Mouse (Mus musculus): ENCODE data around the gene Gm3164.
"Not testable (repeated sequence)": the region's sequence is repeated elsewhere in the genome, so short reads cannot be mapped to it uniquely, and the experiment has no call there.

The Gm3164 gene

DNA sequence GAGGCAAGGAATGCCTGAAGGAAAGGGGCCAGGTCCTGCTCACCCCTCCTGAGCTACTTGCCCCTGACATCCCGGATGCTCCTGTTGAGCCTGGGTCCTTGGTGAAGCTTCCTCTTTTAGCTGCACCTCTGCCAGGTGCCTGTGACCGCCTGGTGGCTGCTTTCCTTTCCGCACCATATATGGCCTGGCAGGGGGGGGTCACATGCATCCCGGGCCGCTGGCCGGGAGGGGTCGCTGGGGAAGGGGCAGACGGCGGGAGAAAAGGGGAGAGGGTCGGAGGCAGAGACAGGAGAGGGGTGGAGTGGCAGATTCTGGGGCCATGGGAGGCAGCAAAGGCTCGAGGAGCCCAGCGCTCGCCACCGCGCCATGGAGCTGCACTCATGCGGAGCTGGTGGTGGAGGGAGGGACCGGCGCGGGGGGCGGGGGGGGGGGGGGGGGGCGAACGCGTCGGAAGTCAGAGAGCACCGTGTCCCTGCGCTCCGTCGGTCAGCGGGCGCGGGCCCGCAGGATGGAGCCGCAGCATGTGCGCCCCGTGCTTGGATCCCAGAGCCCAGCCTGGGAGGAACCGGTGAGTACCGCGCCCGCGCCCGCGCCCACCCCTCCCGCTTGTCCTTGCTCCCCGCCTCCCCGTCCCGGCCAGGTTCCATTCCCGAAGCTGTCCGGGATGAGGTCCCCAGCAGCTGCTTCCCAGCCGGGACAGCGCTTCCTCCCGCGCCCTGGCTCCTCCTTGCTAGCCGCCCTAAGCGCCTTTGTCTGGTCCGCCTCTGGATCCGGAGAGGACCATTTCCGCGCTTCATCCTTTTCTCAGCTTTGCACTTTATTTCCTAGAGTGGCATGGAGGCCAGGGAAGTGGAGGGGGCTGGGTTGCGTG, at the start of gene Gm3164:
Gm3164 (plus strand) TSS at position 484 of the 871 bp plus-strand sequence.
- peak; percentile 66 for DNase-seq

DNA sequence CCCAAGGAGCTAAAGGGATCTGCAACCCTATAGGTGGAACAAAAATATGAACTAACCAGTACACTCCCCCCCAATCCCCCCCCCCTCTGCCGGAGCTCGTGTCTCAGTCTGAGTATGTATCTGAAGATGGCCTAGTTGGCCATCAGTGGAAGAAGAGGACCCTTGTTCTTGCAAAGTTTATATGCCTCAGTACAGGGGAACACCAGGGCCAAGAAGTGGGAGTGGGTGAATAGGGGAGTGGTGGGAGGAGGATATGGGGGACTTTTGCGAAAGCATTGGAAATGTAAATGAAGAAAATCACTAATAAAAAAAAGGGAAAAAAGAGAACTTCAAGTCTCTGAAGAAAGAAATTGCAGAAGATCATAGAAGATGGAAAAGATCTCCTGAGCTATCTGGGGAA, 46.3 kb upstream of the Gm3164 start:
- not testable (repeated sequence) for DNase-seq

DNA sequence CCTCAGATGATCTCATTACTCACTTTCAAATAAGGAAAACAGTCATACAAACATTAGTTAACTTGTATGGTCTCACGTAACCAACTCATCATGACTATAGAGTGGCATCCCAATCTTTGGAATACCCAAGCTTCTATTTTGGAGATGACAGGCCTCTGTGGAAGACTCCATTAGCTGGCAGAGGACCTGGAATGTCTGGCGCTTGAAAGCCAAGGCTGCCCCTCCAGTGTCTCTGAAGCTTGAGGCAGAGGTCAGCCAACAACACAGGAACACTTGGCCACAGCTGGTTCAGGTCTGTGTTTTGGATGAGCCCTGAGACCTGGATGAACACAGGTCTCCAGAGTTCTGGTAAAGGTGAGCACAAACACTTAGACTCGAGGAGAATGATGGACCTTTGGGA, 45.6 kb upstream of the Gm3164 start:
- DNase-seq, result not testable (repeated sequence)

GRCm38 (mm10) chr14:4377871-4378270, 37.4 kb upstream of the Gm3164 start:
- DNase-seq, result not testable (repeated sequence)

DNA sequence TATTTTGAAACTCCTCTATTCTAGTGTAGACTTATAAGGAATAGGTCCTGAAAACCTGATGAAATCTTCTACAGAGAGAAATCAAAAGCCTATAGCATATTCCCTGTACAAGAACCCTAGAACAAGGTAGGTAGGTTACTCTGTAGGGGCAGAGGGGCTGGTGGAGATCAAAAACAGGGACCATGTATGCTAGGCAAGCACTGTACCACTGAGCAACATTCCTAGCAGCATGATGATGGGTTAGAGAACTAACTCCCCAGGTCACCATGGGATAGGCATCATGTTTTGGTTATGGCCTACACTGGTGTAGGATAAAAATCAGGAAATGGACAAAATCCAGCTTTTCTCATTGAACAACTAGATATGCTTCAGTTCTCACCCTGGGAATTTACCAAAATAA, 29.6 kb upstream of the Gm3164 start:
- not testable (repeated sequence) for DNase-seq

DNA sequence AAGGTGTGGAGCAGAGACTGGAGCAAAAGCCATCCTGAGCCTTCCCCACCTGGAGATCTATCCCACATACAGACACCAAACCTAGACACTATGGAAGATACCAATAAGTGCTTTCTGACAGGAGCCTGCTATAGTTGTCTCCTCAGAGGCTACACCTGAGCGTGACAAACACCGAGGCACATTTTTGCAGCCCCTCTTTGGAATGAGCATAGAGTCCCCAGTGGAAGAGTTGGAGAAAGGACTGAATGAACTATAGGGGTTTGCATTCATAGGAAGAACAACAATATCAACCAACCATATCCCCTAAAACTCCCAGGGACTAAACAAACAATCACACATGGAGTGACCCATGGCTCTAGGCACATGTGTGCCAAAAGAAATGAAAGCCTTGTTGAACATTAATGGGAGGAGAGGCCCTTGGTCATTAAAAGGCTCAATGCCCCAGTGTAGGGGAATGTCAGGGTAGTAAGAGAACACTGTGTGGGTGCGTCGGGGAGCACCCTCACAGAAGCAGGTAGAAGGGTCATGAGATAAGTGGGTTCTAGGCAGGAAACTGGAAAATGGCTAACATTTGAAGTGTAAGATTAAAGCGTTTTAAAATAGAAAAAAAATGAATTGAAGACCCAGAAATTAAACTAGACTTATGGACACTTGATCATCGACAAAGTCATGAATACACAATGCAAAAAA, 22.3 kb upstream of the Gm3164 start:
- not testable (repeated sequence) for DNase-seq

GRCm38 (mm10) chr14:4397226-4397625, 18.0 kb upstream of the Gm3164 start, which contains the start of gene Gm3159:
TSS of gene Gm3159 (plus strand) at chr14:4397526.
- not testable (repeated sequence) for DNase-seq

GRCm38 (mm10) chr14:4398624-4399023, 16.6 kb upstream of the Gm3164 start:
- DNase-seq, result not testable (repeated sequence)

DNA sequence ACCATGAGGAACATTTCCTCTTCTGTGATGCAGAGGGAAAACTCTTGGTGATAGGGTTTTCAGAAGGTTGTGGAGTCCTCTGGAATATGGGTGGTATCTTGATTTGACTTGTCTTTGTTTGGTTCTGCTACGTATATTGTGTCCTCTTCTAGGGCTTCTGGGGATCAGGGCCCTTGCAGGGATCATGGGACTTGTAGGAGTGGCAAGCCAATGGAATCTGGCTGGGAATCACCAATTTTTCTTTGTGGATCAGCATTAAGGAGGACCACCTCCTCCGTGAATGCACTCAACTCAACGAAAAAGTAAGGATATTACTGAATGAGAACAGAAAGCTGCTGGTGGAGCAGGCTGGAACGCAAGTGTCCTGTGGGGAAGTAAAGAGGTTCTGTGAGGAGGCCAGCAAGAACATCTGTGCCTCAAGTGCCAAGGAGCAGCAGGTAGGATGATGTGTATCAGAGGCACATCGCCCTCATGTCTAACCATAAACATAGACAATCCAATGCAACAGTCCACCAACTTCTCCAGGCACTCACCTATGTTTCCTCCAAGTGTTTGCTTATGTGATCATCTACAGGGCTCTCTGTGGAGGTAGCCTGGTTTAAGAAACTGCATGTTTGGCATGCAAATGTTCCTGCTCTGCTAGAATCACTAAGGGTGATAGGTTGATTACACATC, 15.0 kb upstream of the Gm3164 start:
- DNase-seq, result not testable (repeated sequence)

GRCm38 (mm10) chr14:4401245-4401644, 14.0 kb upstream of the Gm3164 start:
- not testable (repeated sequence) for DNase-seq

DNA sequence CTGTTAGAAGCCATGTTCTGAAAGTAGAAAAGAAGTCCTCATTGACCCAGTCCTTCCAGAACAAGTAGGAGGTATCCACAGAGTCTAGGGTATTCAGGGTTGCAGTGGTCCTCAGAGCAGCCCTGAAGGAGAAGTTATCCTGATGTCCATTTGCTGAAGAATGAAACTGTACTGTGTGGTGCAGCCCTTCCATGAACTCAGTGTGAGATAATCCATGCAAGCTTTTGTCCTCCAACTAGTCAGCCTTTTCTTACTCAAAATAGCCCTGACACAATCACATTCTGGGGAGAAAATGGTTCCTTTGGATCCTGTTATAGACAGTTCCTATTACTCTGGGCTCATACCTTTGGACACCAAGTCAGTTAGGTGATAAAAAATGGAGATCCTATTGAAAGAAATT, 11.4 kb upstream of the Gm3164 start:
- not testable (repeated sequence) for DNase-seq

- not testable (repeated sequence) for DNase-seq
Measured at GRCm38 (mm10) chr14:4409939-4410338, 5.3 kb upstream of the Gm3164 start.

DNA sequence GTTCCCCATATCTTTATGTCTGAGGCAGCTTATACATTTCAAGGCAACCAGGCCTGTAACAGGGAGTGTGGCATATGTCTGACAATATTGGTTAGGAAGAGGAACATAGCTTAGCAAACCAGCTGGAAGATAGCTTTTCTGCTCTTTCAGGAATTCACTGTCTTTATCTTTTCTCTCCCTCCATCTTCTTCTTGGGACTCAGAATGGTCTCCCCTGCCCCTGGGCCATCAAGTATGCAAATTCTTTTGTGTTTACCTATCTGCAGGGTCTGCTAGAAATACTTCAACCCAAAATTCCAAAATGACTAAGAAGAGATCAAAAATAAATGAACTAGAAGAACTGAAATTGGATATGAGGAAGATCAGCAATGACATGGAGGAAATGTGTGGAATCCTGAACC, 15.4 kb downstream of the Gm3164 start, which contains the start of gene Gm3173:
Gm3173 (plus strand) TSS at position 301 of the 400 bp plus-strand sequence.
- not testable (repeated sequence) for DNase-seq

GRCm38 (mm10) chr14:4481445-4481844, 66.2 kb downstream of the Gm3164 start, which contains the start of gene Gm3182:
TSS of gene Gm3182 (plus strand) at chr14:4481745.
- not testable (repeated sequence) for DNase-seq
